Mouse (Mus musculus): ENCODE data around the gene Wscd1.
"Not testable (repeated sequence)": the region's sequence is repeated elsewhere in the genome, so short reads cannot be mapped to it uniquely, and the experiment has no call there.

Gene Wscd1

DNA sequence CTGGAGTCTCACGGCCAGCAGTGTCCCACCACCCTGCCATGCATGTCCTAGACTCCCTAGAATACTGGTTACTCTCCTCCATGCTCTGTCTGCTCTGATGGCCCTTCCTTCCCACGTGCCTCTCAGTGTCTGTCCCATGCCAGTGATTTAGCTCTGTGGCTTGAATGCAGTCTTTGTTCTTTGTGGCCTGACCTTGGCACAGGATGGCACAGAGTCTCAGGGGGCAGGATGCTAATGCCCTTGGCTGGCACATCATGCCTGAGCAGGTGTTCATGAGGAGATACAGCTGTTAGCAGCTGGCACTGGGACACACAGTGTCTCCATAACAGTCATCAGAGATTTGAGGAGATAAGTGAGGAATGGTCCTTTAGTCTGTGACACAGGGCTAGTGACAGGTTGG, 20.8 kb downstream of the Wscd1 start:
- no peak for DNase-seq

DNA sequence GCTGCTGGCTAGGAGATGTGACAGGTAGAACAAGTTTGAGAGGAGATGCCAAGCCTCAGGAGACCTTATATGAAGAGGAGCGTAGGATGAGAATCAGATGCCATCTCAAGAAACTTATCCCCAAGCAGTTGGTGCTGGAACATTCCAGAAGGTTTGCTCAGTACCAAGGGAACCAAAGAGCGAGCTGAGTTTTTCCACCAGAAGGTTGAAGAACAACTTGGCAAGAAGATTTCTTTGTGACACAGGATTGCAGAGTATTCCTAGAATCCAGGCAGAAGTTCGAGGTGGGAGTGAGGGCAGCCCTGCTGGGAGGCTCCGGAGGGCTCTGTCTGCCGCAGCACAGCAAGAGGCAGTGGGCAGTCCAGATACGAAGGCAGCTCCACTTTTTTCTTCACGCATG, 21.4 kb downstream of the Wscd1 start:
- no peak for DNase-seq

DNA sequence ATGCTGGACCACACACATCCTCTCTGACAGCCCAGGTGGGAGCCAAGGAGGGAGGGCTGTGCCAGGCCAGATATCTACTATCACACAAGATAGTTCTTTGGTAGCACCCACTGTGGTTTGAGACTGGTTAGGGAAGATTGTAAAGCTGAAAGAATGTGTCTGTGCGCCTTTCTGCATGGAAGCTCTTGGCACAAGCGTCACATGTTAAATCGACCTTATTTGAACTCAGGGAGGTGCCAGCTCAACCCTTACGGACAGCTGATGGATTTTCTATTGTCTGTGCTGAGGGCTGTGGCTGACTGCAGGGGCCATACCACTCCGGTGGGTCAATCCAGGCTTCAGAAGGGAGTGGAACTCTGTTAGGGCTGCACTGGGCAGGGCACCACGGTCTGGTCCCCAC, 22.3 kb downstream of the Wscd1 start:
- no peak for DNase-seq

DNA sequence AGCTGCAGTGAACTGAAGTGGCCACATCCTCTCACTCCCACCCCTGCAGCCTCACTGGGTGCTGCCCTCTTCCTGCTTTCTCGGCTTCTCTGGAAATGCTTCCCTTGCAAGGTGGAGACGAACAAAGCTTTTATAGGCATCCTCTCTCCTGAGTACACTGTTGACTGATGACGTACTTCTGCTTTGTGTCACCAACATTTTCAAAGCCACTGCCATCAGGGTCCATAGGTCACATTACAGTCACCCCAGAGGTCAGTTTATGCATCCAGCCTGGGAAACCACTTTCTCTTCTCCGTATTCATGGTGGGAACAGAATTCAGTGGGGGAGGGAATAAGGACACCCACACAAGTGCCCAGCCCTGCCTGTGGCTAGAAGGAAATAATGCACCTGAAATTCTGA, 23.1 kb downstream of the Wscd1 start:
- DNase-seq = no peak

DNA sequence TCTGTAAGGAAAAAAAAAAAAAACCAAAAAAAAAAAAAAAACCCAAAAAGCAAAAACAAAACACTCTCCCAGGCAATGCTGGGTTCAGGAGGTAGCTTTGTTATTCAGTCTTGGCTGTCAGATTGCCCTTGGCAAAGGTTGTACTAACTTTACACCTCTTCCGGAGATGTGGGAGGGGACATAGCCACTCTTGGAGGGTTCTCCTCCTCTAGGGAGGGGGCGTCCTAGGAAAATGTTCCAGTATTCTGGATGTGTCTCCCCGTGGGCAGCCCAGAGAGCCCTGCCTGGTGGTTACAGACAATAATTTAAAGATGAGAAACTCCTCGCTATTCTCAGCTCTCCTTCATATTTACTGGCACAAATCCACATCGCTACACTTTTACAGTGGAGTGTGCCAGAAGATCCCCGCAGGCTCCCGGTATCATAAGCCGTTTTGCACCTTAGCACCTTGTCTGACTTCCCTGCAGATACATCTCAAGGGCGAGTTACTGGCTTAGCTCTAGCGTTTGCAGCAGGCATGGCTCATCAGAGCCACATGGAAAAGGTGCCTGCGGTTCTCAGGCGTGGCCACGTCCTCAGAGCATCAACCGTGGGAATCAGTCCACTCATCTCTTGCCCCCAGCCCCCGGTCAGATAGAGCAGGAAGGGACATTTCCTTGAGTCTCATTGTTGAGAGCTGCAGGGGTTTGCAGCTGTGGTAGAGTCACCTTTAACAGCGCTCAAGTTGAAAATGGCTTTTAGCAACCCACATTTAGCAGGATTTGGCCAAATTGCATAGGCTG, 24.5 kb downstream of the Wscd1 start:
- no peak for DNase-seq

DNA sequence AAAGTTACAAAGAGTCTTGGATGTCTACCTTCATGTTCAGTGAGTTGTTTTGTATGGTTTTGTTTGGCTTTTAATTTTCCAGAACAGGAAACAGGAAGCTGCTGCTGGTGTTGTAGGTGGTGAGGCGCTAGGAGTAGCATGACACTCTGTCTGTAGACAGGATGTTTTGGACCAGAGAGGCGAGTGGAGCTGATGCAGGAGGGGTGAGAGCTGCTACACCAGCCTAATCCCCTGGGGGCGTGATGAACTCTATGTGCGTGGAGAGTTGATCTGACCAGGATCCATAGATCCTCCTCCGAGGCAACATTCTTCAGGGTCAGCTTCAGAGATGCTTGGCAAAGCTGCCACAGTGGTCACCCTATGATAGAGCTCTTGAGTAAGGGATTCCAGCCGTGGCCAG, 25.3 kb downstream of the Wscd1 start:
- no peak for DNase-seq

DNA sequence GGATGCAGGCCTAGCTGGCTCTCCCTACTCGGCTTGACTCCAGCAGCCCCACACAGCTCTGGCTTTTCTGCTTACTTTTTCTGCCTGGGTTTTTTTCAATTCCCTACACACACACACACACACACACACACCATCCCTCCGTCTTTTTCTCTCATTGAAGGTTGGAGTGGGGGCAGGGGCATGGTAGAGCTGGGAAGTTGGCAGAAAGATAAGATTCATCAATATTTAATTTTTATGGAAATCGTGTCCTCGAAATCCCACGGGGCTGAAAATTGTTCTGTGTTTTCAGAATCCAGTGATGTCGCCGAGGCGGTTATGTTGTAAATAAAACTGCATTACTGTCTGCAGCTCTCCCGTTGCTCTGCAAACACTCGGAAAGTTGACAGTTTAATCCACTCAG, 29.9 kb downstream of the Wscd1 start:
- no peak for DNase-seq

DNA sequence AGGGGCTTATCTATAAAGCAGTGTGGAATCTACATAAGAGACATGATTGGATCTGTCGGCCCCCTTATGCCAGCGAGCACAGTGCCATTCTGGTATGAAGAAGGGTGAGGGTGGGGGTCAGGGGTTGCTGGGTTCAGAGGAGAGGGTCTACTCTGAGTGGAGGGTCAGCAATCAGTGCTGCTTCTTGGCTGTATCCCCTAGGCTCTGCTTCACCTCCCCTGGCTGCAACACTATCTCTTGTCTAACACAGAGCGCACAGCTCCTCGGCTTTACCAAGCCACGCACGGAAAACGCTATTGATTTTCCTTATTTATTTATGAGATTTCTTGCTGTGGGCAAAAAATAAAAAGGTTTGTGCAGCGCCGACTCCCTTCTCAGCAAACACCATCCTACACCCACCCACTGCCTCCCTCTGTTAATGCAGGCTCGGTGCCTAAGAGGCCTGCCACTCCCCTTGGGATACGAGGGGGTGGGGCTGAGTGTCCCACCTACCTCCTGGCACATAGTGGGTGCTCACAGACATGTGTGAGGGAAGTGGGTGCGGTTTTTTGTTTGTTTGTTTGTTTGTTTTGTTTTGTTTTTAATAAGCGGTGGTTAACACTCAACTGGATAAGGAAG, 32.1 kb downstream of the Wscd1 start:
- DNase-seq = no peak

DNA sequence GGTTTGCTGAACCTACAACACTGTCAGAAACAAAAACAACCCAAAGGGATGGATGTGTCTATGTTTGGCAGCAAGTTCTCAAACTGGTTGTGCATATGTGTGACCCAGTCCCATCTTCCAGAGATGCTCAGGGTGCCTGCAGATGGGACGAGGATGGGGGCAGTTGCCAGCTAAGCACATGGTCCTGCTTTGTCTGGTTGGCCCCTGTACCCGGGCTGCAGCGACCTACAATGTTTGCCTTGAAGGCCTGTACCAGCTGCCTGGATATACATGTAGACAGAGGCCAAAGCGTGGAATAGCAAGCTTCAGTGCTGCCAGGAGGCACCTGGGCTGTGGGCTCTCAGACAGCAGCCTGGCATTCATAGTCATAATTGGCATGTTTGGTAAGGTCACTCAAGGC, 35.8 kb downstream of the Wscd1 start:
- no peak for DNase-seq

DNA sequence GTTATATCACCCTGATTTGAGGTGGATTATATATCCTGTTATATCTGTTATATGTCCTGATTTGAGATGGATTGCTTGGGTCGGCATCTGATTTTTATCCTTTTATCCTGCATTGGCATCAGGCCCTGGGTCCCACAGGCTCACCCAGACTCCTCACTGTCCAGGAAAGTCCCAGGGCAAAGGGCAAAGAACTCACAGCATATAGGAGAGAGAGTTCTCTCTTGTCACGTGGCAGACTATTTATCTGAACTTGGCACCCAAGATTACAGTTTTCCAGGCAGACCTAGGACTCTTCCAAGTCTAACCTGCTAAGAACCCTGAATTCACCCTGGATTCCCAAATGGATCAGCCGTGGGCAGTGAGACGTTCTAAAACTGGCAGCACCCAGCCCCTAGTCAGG, 38.5 kb downstream of the Wscd1 start:
- DNase-seq = no peak

DNA sequence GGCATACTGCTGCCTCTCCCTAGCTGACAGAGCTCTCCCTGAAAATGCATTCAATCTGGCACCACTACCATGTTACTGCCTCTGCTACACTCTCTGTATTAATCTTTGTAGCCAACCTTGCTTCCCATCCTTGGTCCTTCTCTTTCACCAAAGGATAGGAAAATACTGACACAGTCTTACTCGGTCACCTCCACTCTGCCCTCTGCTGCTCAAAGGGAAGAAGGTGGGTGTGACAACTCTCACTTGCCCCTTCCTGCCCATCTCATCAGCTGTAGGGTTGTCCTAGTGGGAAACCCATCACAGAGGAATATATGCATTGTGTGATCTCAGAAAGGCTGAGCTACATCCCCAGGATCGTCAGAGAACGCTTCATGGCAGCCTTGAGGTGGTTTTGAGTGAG, 40.5 kb downstream of the Wscd1 start:
- no peak for DNase-seq

DNA sequence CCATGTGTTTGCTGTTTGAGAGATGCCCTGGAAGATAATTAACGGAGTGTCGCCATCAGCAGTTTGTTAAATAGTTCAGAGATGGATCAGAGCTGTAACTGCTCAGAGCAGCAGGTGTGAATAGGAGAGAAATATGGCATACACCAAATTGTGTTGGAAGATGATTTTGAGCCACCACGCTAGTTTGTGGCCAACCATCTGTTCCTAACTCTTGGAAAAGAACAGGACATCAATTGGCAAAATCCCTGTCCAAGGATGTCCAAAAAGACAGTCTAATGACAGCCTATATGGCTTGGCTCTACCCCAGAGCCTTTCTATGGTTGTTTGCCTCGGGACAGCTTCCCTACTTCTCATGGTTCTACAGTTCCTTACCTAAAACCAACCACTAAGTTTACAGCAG, 49.5 kb downstream of the Wscd1 start:
- DNase-seq = no peak

DNA sequence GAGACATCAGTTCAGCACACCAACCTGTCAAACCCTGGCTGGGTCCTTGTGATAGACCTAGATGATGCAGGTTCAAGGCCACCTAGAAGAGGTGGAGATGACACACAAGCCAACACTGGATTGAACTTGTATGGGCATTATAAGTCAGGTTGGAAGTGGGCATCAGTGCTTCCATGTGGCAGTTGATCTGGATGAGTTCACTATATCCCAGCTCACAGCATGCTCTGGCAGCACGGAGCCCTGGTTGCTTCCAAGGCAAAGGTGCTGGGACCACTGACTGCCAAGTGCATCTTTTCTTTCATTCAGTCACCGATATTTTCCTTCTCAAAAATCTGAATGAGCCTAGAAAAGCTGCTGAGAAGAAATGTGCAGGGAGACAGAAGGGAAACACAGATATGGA, 58.8 kb downstream of the Wscd1 start:
- no peak for DNase-seq

DNA sequence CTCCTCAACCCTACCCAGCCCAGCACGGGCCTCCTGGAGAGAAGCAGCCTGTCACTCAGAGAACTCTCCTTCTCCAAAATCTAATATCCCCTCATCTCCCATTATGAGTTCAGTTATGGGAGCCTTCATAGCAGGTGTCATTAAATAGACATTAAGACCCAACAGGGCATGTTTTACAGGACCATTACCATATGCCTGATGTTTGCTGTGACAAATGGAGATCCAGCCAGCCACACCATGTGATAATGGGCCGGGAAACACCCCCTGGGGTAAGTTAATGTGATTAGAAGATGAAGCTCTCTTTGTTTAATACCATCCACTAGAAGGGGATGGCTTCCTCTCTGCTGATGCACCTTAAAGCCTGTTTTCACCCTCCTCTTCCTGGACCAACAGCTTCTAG, 62.1 kb downstream of the Wscd1 start:
- no peak for DNase-seq

DNA sequence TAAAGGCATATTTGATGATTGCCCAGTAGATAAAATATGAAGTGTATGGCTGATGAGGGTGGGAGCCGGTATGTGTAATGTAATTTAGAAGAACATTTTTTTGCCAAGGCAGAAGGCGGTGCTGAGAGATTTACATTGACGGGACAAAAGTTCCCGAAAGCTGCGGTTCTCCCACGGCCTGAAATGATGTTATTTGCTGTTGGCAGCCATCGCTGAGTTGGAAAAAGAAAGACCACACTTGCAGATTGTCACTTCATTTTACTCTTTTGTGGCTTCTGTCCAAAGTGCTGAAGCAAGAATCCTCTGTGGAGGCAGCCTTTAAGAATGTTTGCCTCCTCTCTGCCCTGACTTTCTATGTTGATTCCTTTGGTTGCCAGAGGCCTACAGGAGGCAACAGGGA, 63.2 kb downstream of the Wscd1 start:
- DNase-seq = no peak

DNA sequence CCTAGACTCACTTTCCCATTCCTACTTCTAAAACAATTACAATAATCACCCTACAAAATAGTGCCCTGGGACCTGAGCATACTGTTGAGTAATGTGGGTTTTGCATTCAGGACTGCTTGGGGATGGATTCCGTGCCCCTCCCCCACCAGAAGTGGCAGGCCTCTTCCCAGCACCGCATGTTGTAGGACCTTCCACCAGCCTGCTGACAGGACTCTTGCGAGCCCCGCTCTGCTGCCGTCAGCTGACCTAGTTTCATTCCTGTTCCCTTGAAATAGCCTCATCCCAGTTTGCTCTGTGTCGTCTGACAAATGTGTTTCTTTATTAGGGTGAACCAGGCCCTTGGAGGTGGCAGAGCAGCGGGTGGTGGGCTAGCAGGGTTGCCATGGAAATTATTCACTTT, 64.8 kb downstream of the Wscd1 start:
- DNase-seq = no peak

DNA sequence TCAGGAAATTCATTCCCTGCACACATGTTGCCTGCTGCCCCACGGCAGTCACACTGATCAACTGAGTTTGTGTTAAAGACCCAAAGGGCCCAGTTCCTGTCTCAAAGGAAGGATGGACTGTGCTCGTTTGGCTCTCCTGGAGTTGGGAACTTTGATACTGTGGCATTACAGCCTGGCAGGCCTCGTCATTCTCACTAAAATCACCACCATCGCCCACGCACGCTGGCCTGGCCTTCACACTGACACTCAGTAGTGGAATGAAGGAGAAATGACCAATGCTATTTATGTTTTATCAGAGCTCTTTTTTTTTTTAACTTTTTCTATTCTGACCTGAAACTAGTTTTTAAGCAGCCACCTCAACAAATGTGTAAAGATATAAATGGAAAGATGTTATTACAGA, 65.6 kb downstream of the Wscd1 start:
- no peak for DNase-seq

DNA sequence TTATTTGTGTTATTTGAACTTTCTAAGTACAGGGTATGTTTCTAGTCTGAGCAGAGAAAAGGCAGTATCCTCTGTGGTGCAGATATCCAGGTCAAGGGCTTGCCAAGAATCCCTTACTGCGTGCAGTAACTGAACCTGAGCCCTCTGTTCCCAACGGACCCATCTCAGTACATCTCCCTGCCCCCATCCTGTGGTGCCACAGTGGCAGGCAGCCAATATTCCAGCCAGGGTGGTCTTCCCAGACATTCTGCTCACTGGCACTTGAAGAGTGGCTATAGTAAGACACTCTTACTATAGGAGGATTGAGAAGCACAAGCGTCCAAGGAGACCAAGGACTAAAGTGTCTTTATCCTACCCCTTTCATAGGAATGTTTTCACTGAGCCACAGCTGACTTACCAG, 67.2 kb downstream of the Wscd1 start:
- no peak for DNase-seq

DNA sequence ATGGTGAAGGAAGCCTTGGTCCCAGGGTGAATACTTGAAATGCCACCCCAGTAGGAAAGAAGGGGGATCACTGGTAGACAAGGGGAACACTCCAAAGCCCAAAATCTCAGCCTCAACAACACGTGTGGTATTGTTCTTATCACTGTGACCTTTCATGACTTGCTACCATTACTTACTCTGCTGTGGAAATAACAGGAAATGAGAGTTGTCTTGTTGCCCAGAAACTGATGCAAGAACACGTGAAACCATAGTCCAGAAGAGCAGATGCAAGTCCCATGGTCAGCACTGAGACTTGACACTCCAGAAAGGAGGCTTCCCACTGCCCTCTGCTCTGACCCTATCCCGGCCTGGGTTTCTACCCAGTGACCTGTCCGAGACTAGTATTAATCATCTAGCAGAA, 67.6 kb downstream of the Wscd1 start:
- no peak for DNase-seq

DNA sequence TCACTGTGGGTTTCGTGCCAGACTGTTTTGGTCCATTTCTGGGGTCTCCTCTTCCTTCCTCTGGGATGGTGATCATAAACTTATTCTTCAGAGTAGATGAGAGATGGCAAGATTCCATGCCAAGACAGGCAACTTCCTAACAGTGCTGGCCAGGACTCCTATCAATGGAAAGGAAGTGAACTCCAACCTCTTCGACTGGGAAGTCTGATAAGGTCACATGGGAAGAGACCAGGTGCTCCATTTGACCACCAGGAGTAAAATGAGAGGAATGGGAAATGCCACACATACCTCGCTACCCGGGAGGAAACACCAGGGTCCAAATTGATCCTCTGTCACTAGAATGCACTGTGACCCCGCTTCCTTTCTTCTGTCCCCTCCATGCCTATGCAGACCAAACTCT, 68.4 kb downstream of the Wscd1 start:
- no peak for DNase-seq

DNA sequence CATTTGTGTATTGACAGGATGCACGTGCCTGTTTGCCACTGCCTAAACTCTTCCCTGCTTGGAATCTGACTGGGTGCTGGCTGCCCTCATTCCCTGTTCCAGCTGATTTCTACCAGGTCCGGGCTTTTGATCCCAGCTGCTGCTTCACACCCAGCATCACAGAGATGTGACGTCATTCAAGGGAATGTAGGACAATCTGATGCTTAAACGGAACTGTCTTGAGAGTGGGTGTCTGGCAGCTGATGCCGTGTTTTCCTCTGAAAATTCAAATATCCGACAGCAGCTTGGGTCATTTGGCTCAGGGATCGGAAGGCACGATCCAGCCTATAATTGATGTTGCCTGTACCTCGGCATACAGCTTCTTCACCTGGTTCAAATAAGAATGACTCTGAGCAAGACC, 70.2 kb downstream of the Wscd1 start:
- no peak for DNase-seq

DNA sequence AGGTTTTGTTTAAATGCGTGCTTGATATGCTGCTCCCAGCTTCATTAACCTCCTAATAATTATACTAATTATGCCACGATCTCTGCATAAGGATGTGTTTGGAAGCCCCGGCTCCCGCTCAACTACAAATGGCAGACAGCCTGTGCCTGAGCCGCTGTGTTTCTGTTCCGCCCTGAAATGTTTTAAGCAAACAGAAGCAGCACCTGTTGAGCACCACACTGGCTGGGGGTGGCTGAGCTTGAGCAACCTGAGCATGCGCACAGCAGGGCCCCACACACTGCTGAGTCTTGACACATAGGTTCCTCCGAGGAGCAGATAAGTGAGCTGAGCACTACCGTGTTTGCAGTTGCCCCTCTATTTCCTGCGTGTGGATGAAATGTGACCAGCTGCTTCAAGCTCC, 71.1 kb downstream of the Wscd1 start:
- peak; percentile 15 for DNase-seq

DNA sequence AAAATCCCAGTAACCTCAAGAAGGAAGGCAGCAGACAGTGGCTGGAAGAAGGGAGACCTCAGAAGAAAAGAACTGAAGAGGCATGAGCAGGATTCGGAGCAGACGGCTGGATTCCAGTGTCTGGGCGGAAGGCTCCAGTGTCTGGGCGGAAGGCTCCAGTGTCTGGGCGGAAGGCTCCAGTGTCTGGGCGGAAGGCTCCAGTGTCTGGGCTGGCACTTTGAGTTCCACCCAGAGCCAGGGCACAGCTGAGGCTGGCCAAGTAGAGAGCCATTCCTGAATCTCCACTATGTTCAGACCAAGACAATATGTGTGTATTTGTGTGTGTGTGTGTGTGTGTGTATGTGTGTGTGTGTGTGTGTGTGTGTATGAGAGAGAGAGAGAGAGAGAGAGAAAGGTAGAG, 71.8 kb downstream of the Wscd1 start:
- DNase-seq = not testable (repeated sequence)

DNA sequence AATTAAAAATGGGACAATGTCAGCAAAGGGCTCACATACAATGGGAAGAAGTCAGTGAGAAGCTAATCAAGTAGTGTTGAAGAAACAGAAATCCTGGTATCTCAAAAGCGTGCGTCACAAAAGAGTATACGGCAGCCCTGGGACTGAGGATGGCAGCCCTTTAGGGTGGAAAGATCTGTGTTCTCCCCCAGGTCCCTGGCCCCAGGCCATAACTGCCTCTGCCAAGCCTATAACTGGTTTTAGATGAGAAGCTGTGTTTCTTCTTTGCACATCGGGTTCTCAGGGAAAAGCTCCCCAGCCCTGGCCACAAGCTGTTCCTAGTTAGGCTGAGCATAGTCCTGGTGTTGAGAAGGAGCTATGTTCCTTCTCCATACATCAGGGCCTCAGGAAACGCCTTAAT, 72.3 kb downstream of the Wscd1 start:
- DNase-seq = no peak

DNA sequence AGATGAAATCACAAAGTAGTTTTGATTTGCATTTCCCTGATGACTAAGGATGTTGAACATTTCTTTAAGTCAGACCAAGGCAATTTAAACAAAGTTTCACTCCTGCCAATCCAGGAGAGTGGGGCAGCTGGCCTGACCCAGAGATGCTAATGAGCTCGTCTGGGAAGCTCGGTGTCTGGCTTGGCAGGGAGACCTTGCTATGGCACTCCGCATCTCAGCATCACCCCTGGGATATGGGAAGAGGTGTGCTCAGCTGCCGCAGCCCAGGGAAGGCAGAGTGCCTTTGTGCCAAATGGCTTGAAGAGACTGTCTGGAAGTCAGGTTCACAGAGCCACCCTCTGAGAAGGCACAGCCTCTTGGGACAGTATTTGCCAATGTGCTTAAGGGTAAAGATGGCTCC, 75.3 kb downstream of the Wscd1 start:
- no peak for DNase-seq
